Mouse (Mus musculus) adrenal gland, postnatal 36 days (tissue): Measurements from ENCODE around the gene Gpn3. TPM values are rescaled to one million over a fixed set of nuclear protein-coding genes. Genes with fewer than 3 reads are reported as not detected.
A peak's percentile ranks its signal among the peaks of the same experiment; 100 is the strongest.

ENCODE experiments used
- DNase-seq, 2 experiments: peaks; one replicate each; pipeline ENCODE4 v3.0.0; 2021; ENCODE audit warnings: mixed read lengths in 1 of 2
- total RNA-seq, 2 experiments: library from RNA; stranded (reverse); gene quantifications; 2 replicates each; pipeline ENCODE4 v1.2.3; 2021

Gene Gpn3
- total RNA-seq, 2 experiments from 2014 or later, result 34.8 to 36.0 TPM

GRCm38 (mm10) chr5:122421271-122422068 is 49.8 kb downstream of the Gpn3 start, which contains the start of gene Anapc7:
Anapc7 (plus strand) TSS chr5:122421693.
- DNase-seq, result no peak

DNA sequence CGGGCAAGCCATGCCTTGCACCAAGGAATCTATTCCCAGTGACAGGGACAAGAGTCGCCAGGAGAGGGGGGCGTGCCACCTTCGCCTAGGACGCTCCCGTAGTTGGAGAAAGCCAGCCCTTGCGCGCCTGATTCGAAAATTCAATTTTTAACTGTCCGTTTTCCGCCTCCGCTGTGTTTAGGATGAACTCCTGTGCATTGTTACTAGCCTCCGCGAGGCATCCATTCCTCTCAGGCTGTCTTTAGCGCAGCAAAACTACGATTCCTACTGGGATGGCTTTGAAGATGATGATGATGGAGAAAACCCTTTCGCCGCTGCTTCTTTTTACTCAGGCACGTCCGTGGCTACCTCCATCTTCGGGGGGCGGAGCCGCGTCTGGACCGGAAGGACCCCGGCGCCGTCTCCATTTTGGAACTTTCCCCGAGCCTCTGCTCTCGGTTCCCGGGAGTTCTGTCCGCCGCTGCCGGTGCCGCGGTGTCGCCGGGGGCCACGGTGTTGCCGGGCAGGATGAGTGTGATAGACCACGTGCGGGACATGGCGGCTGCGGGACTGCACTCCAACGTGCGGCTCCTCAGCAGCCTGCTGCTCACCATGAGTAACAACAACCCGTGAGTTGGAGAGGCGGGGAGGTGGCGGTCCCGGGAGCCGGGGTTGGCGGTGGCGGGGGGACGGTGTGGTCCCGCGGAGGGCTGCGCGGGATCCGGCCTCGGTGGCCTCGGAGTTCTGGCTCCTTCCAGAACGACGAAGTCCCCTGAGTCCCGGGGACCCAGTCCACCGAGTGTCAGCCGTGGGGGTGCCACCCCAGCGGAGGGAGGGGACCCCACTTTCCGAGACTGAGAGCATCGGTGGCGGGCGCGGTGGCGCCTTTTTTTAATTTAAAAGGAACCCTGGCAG is 50.6 kb downstream of the Gpn3 start:
- peak; percentile 90 to 93 for DNase-seq

DNA sequence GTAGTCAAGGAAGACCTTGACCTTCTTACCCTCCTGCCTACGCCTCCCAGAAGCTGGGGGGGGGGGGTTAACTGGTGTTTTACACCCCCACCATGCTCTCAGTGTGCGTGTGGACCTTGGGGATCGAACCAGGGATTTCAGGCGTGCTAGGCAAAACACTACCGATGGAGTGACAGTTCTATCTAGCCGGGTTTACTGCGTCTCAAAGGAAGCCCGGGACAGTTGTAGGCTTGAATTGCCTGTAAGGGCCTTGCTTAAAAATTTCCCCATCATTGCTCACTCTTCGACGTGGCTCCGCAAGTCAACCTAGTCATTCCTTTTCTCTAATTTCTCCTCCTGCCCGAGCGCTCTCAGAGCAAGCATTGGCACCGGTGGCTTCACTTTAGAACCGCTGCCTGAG is 51.4 kb downstream of the Gpn3 start:
- peak; percentile 16 to 30 for DNase-seq

- DNase-seq, result no peak
Measured at GRCm38 (mm10) chr5:122425550-122425949, 53.9 kb downstream of the Gpn3 start.

GRCm38 (mm10) chr5:122430036-122430775 is 58.5 kb downstream of the Gpn3 start:
- no peak for DNase-seq

DNA sequence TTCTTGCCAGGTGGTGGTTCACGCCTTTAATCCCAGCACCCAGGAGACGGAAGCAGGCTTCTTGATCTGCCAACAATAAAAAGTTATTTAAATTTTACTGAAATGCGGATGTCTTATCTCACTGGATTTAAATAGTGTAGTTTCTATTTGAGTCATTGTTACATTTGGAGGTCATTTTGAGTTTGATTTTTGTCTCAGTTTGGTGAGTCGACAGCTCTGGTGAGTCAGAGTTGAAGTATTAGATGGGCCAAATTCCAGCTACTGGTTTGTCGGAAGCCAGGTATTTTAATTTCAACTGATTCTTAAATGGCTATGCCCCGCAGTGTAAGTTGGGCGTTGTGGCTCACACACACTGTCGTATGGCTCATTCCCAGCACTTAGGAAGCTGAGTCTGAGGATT is 59.5 kb downstream of the Gpn3 start:
- DNase-seq, result no peak

Other genes with a start within 250 kb of the Gpn3 start
- gene Ccdc63, start 231.1 kb upstream of the Gpn3 start, total RNA-seq, result not detected
- 100 to 1,000 TPM; 165 to 169 TPM for gene Ppp1cc, start 213.6 kb upstream of the Gpn3 start, total RNA-seq
- 1 to 10 TPM; 1.7 to 3.3 TPM for gene Hvcn1, start 165.1 kb upstream of the Gpn3 start, total RNA-seq
- gene Tctn1, start 107.4 kb upstream of the Gpn3 start, total RNA-seq, result 10 to 100 TPM; 12.0 to 16.2 TPM
- gene Pptc7, start 87.5 kb upstream of the Gpn3 start, total RNA-seq, result 10 to 100 TPM; 53.2 to 55.4 TPM
- gene Rad9b, start 17.6 kb upstream of the Gpn3 start, total RNA-seq, result 1 to 10 TPM; 2.2 to 3.4 TPM
- 100 to 1,000 TPM; 141 to 165 TPM for gene Vps29, start 17.5 kb upstream of the Gpn3 start, total RNA-seq
- gene Fam216a, start 488 bp downstream of the Gpn3 start, total RNA-seq, result 10 to 100 TPM; 30.2 to 38.9 TPM
- 100 to 1,000 TPM; 223 to 328 TPM for gene Arpc3, start 20.0 kb downstream of the Gpn3 start, total RNA-seq
- 10 to 100 TPM; 44.2 to 52.2 TPM for gene Anapc7, start 49.8 kb downstream of the Gpn3 start, total RNA-seq
- 100 to 1,000 TPM; 195 to 199 TPM for gene Atp2a2, start 130.3 kb downstream of the Gpn3 start, total RNA-seq
- gene Ift81, start 242.6 kb downstream of the Gpn3 start, total RNA-seq, result 10 to 100 TPM in 1 of 2 experiments, 1 to 10 TPM in 1; 9.7 to 19.0 TPM